Mouse (Mus musculus): Measurements from ENCODE around the gene Chchd6.

Gene Chchd6

GRCm38 (mm10) chr6:89407247-89407889, 188.1 kb downstream of the Chchd6 start:
- DNase-seq (ENCODE audit: low read depth, low spot score): no peak

DNA sequence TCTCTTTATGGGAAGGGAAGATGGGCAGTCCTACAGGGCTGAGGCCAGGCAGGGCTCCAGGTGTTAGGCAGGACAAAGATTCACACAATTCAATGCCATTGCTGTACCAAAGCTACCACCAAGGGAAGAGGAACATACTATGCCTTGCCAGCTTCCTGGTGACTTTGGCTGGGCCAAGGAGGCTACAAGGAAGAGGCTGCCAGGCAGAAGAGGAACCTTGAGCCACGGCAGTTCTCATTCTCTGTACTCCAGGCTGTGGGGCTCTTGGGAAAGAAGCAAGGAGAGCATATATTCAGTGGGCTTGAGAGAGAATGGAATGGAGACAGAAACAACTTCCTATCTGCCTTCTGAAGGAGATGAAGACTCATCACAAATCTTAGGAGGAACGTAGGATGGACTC, 190.5 kb downstream of the Chchd6 start:
- DNase-seq (ENCODE audit: low read depth, low spot score): no peak

DNA sequence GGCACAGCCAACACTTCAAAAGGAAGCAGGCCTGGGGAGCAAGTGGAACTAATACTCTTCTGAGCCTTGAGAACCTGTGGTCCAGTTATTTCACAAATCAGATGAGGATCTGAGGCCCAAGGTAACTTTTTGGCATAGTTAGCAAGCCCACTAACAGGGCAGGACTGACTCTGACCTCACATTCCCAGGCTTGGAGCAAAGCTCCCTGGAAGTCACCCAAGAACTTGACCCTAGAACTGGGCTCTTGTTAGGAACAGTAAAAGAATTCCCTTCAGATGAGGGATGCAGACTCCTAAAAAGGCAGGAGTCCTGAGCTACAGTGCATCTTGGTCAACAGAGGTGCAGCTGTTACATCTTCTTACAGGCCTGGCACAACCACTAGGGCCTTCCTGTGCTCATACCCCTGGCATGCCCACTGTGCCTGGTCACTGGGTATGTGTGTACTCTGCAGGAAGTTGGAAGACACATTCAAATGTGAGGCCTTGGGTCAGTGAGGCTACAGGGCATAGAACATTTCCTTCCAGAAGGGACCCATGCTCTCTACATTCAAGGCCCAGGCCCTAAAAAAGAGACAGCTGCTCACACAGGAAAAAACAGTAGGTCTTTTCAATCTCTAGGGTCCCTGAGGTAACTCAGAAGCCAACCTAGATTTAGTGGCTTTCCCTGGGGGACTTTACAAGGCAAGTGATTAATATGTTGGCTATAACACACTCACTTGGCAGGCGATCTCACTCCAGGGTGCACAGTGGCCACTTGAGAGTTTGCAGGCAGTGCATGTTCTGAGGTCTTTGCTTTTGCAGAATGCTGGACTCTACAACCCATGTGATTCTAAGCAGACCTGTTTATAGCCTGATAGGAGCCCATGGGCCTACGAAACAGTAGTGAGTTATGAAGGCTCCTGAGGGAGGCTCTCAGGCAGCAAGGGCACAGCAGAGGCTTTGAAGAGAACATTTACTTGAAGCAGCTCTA, 191.9 kb downstream of the Chchd6 start:
- DNase-seq (ENCODE audit: low read depth, low spot score): no peak

DNA sequence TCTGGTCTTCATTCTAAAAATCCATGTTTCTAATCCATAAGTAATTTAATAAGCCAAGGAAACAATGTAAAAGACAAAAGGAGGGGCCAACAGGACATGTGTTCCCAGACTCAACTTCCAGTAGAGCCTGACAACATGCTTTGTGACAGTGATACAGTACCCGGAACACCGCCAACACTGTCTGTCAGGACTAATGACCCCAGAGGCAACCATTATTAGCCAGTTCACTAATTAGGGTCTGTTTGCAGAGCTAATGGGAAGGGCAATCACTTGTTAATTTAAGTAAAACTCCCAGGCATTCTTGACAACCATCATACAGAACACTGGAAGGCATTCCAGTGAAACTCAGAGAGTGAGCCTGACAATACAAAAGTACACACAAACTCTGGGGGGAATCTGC, 193.0 kb downstream of the Chchd6 start:
- DNase-seq (ENCODE audit: low read depth, low spot score): no peak

DNA sequence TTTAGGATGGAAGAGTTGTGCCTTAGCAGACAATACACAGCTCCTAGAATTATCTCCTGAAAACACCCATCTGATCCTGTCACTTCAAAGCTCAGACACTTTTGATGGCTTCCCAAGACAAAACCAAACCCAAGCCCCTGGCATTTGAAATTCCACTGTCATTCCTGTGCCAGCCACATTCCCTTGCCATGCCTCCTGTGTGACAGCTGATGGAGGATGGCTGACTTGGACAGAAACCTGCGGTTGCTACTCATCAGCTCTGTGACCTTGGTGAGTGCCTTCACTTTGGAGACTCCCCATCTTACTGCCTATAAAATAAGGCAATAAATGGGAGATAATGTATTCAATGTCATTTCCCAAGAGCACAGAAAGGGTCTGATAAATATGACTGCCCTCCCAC, 195.9 kb downstream of the Chchd6 start:
- no peak for DNase-seq (ENCODE audit: low read depth, low spot score)

GRCm38 (mm10) chr6:89397919-89398318, 197.5 kb downstream of the Chchd6 start:
- DNase-seq (ENCODE audit: low read depth, low spot score): no peak

GRCm38 (mm10) chr6:89393820-89394219, 201.6 kb downstream of the Chchd6 start:
- DNase-seq (ENCODE audit: low read depth, low spot score): no peak

- DNase-seq (ENCODE audit: low read depth, low spot score): no peak
Measured at GRCm38 (mm10) chr6:89392213-89392612, 203.2 kb downstream of the Chchd6 start.

- DNase-seq (ENCODE audit: low read depth, low spot score): no peak
Measured at GRCm38 (mm10) chr6:89389771-89390170, 205.7 kb downstream of the Chchd6 start.

GRCm38 (mm10) chr6:89386956-89387355, 208.5 kb downstream of the Chchd6 start:
- no peak for DNase-seq (ENCODE audit: low read depth, low spot score)

DNA sequence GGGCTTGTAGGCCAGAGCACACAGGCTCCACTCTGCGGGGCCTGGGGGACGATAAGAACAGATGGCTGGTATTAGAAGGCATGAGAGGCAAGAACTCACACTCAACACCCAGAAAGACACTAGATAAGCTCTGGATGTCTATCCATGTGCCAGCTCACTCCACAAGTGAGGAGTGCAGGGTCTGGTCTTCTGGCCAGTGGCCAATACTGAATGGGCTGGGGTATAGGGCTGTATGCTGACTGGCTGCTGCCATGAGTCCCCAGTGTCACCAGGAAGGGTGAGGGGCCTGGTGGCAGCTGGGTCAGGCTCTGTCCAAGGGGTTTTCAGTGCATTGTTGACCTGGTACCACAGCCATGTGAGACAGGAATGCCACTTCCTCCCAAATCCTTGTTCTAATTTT, 210.8 kb downstream of the Chchd6 start:
- no peak for DNase-seq (ENCODE audit: low read depth, low spot score)

DNA sequence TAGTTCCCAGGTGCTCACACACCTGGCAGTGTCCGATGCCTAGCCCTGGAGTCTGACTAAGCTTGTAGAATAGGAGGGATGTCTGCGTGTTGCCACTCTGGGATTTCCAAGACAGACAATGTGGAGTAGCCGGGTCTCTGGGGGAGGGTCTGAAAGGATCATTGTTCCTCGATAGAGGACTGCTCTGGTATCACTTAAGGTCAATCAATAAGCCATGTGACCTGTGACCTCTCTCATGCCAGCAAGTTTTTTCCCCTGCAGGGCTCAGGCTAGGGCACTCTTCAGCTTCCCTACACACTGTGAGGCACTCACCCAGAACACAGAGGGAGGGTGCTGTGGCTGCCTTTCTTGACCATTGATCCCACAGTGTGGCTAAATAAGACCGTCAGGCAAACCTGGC, 213.6 kb downstream of the Chchd6 start:
- peak; percentile 27 for DNase-seq (ENCODE audit: low read depth, low spot score)

- DNase-seq (ENCODE audit: low read depth, low spot score): no peak
Measured at GRCm38 (mm10) chr6:89381172-89381571, 214.3 kb downstream of the Chchd6 start.

DNA sequence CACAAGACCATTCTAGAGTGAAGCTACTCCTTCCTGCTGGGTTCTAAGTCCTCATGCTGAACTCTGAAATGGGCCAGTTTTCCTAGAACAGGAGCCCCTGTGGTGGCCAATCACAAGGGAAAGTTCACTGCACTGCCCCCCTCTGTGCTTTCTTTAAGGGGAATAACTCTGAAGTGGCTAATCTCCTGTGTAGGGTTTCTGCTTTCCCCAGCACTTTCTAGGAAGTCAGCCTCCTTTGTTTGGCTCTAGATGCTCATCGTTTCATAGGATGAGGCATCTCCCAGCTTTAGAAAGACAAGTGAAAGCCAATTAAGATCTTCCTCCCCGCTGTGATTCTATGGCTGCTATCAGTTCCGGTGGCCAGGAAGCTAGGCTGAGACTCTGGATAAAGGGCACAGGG, 214.7 kb downstream of the Chchd6 start:
- no peak for DNase-seq (ENCODE audit: low read depth, low spot score)

GRCm38 (mm10) chr6:89378264-89378663, 217.2 kb downstream of the Chchd6 start:
- DNase-seq (ENCODE audit: low read depth, low spot score): no peak

GRCm38 (mm10) chr6:89368812-89369211, 226.6 kb downstream of the Chchd6 start:
- DNase-seq (ENCODE audit: low read depth, low spot score): no peak

DNA sequence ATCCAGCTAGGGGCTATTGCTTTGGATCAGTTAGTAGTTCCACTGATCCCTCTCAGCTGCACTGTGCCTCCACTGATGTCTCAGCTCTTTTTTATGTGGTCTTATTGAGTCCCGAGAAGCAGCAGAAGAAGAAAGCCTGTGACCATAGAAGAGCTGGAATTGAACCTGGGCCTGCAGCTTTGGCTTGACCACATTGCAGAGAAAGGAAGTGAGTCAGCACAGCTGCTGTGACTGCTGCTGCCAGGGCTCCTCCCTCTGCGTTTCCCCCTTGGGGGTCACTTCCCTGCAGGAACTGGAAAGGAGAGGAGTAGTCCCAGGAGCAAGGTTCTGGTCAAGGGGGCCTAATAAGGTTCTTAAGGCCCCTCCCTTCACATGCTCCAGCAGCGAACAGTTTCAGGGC, 231.1 kb downstream of the Chchd6 start:
- no peak for DNase-seq (ENCODE audit: low read depth, low spot score)

- no peak for DNase-seq (ENCODE audit: low read depth, low spot score)
Measured at GRCm38 (mm10) chr6:89363107-89363451, 232.4 kb downstream of the Chchd6 start.

DNA sequence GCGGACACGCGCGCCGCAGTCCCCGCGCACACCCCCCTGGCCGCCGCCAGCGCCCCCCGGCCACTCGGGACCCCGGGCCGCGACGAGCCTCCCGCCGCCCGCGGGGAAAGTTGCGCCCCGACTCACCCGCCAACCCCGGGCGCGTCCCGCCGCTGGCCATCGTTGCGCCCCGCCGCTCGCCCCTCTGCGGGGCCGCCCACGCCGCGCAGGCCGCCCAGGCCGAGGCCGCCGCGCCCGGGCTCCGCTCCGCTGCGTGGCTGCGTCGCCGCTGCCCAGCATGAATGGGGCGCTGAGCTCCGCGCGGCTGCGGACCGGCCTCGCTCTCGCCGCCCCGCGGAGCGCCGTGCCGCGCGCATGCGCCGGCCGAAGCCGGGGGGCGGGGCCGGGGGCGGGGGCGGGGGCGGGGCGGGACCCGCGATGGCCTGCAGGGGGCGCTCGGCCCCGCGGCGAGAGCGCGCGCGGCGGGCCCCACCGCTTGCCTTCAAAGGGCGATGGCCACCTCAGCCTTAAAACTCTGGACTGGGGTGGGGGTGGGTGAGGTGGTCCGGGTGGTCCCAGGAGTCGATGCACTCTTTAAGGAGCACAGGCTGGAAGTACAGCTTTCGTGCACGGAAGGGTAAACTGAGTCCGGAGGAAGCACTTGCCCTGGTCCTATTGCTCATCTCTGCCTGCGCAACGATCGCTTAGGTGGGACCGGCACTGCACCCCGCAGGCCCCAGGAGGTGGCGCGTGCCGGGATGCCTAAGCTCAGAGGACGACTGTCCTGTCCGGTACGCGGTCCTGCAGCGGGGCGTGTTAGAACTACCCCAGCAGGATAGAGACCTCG, 233.0 kb downstream of the Chchd6 start, which contains the start of gene Plxna1:
TSS of gene Plxna1 (minus strand) at position 340 of the 826 bp plus-strand sequence.
- DNase-seq (ENCODE audit: low read depth, low spot score): peak; percentile 78

DNA sequence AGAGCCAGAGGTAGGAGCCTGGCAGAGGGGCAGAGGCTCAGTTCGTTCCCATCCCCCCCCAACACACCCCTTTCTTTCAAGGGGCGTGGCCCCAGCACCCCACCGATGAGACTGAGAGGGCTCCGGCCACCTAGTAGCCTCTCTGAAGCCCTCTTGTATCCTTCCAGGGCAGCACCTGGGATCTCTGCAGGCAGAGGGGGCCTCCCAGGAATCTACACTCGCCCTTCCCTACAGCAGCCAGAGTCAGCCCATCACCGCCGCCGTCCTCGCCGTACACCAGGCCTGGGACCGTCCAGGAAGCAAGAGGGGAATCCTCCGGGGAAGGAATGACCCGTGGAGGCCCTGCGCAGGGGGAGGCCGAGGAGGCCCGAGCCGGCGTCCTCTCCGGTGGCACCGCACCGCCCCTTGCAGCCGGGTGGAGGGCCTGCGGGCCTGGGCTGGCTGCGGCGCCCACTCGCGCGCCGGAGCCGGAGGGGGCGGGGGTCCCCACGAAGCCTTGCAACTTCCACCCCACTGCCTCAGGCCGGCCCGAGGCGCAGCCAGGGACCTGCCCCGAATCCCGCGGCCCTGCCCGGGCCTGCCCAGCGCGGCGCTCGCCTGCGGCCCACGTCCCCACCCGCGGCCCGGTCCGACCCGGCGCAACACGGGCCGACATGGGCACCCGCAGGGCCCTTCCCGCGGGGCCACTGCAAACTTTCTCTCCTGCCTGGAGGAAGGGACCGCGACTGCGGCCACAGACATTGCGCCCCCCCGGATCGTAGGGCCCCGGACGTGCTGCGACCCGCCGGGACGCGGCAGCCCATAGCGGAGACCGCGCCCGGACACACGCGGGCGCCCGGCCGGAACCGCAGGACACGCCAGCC, 233.8 kb downstream of the Chchd6 start:
- DNase-seq (ENCODE audit: low read depth, low spot score): peak; percentile 55
